Mouse (Mus musculus) induced T-regulatory cell, adult 2 months (primary cell): ENCODE measurements around the gene Pfpl.

ENCODE experiments used
- DNase-seq: peaks from one replicate; pipeline ENCODE4 v3.0.0-alpha.2; 2012; ENCODE audit warnings: low read depth

The Pfpl gene

GRCm38 (mm10) chr19:12427605-12428004, at the start of gene Pfpl:
Gene Pfpl, plus strand, starts transcription at chr19:12427905.
- DNase-seq: no peak

DNA sequence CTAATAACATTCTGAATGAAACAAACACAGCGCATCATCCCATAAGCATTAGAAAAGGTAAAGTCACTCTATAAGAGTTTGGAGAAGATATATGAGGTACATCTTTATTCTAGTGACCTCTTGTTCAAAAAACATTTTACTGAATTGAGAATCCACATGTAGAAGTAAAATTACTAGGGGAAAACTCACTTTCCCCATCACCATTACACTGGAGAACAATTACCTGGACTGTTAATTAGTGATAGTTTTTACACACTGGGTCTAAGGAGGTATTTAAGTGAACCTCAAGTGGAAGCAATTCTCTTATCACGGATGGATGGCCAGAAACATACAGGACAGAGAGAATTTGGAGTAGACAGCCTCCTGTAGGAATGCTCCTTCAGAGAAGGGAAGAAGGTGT, 40.7 kb upstream of the Pfpl start, which contains the start of gene Olfr1440:
Gene Olfr1440 (plus strand): TSS at position 301 of the 400 bp plus-strand sequence.
- no peak for DNase-seq

DNA sequence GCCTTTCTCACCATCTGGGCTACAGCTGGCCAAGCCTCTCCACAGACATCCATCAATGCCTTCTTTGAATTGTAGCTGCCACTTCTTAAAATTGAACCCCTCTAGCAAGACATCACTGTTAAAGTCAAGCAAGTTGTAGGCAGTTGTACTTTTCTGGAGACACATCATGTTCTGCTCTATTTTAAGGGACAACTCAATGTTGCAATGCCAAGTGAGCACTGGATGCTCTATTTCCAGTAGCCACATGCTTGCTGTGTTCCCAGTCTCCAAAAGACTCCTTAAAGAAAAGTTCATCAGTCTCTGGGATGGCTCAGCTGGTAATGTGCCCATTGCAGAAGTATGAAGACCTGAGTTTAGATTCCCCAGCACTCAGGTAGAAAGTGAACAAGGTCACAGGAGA, 14.0 kb upstream of the Pfpl start:
- no peak for DNase-seq

- DNase-seq: no peak
Measured at GRCm38 (mm10) chr19:12417361-12417760, 10.3 kb upstream of the Pfpl start, which contains the start of gene Olfr1441. Gene Olfr1441, plus strand, starts transcription at chr19:12417433.

GRCm38 (mm10) chr19:12418312-12418711, 9.4 kb upstream of the Pfpl start:
- no peak for DNase-seq

GRCm38 (mm10) chr19:12420555-12420954, 7.2 kb upstream of the Pfpl start:
- DNase-seq: no peak

GRCm38 (mm10) chr19:12421680-12422079, 6.0 kb upstream of the Pfpl start:
- DNase-seq: no peak

GRCm38 (mm10) chr19:12427101-12427500, 604 bp upstream of the Pfpl start:
- DNase-seq: no peak

- peak; percentile 48 for DNase-seq
Measured at GRCm38 (mm10) chr19:12433033-12433432, 5.3 kb downstream of the Pfpl start.

DNA sequence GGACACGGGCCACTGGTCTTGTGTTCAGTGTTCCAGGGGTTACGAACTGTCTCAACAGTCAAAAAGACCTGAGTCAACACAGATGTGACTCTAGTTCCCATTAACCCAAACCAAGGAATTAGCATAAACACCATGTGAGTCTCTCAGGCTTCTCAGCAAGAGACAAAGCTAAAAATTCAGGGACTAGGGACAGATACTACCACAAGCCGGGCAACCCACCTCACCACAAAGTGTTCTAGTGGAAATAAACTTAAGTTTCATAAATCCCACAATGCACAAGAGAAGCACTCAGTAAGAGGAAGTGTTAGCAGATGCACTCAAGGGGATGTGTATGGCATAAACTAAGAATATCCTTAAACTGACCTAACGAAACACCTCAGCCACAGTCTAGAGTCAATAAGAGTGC, 7.3 kb downstream of the Pfpl start:
- DNase-seq: no peak

GRCm38 (mm10) chr19:12435750-12436524, 8.2 kb downstream of the Pfpl start:
- DNase-seq: no peak

GRCm38 (mm10) chr19:12439581-12439980, 11.9 kb downstream of the Pfpl start:
- no peak for DNase-seq

GRCm38 (mm10) chr19:12440103-12440725, 12.5 kb downstream of the Pfpl start:
- DNase-seq: no peak

GRCm38 (mm10) chr19:12442560-12442959, 14.9 kb downstream of the Pfpl start:
- no peak for DNase-seq

DNA sequence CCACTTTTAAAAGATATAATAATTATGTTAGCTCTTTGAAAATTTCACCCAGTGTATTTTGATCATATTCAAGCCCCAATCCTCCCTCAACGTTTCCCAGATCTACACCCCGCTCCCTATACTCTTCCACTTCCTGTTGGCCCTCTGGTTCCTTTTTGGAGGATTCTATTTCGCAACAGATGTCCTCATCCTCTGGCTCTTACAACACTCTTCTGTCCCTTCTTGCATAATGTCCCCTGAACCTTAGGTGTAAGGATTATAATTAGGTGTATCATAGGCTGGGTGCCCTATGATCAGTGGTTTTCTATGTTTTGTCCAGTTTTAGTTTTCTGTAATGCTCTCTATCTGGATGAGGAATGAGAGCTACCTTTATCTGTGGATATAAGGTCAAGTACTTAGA, 17.3 kb downstream of the Pfpl start:
- no peak for DNase-seq

GRCm38 (mm10) chr19:12457401-12458066, 29.8 kb downstream of the Pfpl start:
- DNase-seq: no peak

DNA sequence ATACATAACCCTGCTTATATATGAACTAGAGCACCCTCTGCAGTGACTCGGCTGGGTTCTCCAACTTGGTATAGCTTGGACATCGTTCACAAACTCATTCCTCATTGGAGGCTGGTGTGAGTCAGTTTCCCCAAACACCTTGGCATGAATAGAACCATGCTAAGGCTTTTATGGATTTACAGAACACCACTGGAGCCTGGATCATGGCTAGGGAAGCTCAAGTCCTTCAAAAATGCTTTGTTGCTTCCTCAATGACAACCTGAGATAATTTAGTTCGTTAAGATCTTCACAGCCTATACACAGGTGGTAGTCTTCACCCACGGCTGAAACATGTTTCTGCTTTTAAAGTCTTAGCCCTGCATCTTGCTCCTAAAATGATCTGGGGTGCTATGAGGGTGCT, 31.8 kb downstream of the Pfpl start:
- no peak for DNase-seq

- no peak for DNase-seq
Measured at GRCm38 (mm10) chr19:12460282-12461249, 32.9 kb downstream of the Pfpl start, which contains the start of gene Mpeg1. Gene Mpeg1, plus strand, starts transcription at chr19:12460779.

- DNase-seq: no peak
Measured at GRCm38 (mm10) chr19:12462851-12463721, 35.4 kb downstream of the Pfpl start.

GRCm38 (mm10) chr19:12463722-12464035, 36.0 kb downstream of the Pfpl start:
- DNase-seq: no peak

GRCm38 (mm10) chr19:12464127-12464526, 36.4 kb downstream of the Pfpl start:
- no peak for DNase-seq
